Mouse (Mus musculus): ENCODE data around the gene Oca2. TPM values are rescaled to one million over a fixed set of nuclear protein-coding genes. Genes with fewer than 3 reads are reported as not detected.

Oca2 gene
- polyA plus RNA-seq, 1 experiment from 2014 or later: not detected

GRCm38 (mm10) chr7:56348528-56348927 is 109.0 kb downstream of the Oca2 start:
- H3K4me2 ChIP-seq (replicated peaks; ENCODE audit: low read depth, low read length): no peak overlapping the region
- no peak overlapping the region for H3K4me3 ChIP-seq (ENCODE audit: low read length)
- no peaks in the 10 kb centered on the region for H3K4me1 ChIP-seq (ENCODE audit: control insufficient read depth, insufficient read depth, low read length)
- no peaks in the 10 kb centered on the region for H3K9me3 ChIP-seq (ENCODE audit: control insufficient read depth, low read length)
- no peaks in the 10 kb centered on the region for H3K27me3 ChIP-seq (ENCODE audit: control insufficient read depth, insufficient read depth, low read length)
- H3K9ac ChIP-seq (ENCODE audit: low read depth, low read length): no peak overlapping the region
- 33% methylated on average over 3 of the region's 3 CpGs for WGBS
- ATAC-seq (ENCODE audit: low FRiP score, low TSS enrichment): no peak
- no peaks in the 10 kb centered on the region for H3K36me3 ChIP-seq (ENCODE audit: control insufficient read depth, insufficient read depth, low read length)
- H3K27ac ChIP-seq (ENCODE audit: low read depth, low read length): no peak overlapping the region

GRCm38 (mm10) chr7:56356658-56357342 is 117.2 kb downstream of the Oca2 start:
- ATAC-seq (ENCODE audit: low FRiP score, low TSS enrichment): no peak
- no peak overlapping the region for H3K4me3 ChIP-seq (ENCODE audit: low read length)
- H3K36me3 ChIP-seq (ENCODE audit: control insufficient read depth, insufficient read depth, low read length): no peaks in the 10 kb centered on the region
- H3K27me3 ChIP-seq (ENCODE audit: control insufficient read depth, insufficient read depth, low read length): no peaks in the 10 kb centered on the region
- H3K27ac ChIP-seq (ENCODE audit: low read depth, low read length): no peak overlapping the region
- no peaks in the 10 kb centered on the region; the same call in 1 of the 2 replicates for H3K9me3 ChIP-seq (ENCODE audit: control insufficient read depth, low read length)
- no peak overlapping the region for H3K9ac ChIP-seq (ENCODE audit: low read depth, low read length)
- 86% methylated on average over 4 of the region's 4 CpGs for WGBS
- no peak overlapping the region for H3K4me2 ChIP-seq (replicated peaks; ENCODE audit: low read depth, low read length)
- H3K4me1 ChIP-seq (ENCODE audit: control insufficient read depth, insufficient read depth, low read length): no peaks in the 10 kb centered on the region

- no peak for ATAC-seq (ENCODE audit: low FRiP score, low TSS enrichment)
- Histone ChIP-seq H3K9me3 (ENCODE audit: control insufficient read depth, low read length) (no peaks in the 10 kb centered on the region), H3K4me3 (ENCODE audit: low read length) (no peak overlapping the region), H3K27ac (ENCODE audit: low read depth, low read length) (no peak overlapping the region), H3K4me1 (ENCODE audit: control insufficient read depth, insufficient read depth, low read length) (no peaks in the 10 kb centered on the region), H3K27me3 (ENCODE audit: control insufficient read depth, insufficient read depth, low read length) (no peaks in the 10 kb centered on the region), H3K9ac (ENCODE audit: low read depth, low read length) (no peak overlapping the region), H3K36me3 (ENCODE audit: control insufficient read depth, insufficient read depth, low read length) (no peaks in the 10 kb centered on the region), H3K4me2 (replicated peaks; ENCODE audit: low read depth, low read length) (no peak overlapping the region)
- WGBS: 81% methylated on average over 4 of the region's 4 CpGs
Measured at GRCm38 (mm10) chr7:56381750-56382421, 142.3 kb downstream of the Oca2 start.

GRCm38 (mm10) chr7:56382706-56383105 is 143.1 kb downstream of the Oca2 start:
- no peak overlapping the region for H3K4me2 ChIP-seq (replicated peaks; ENCODE audit: low read depth, low read length)
- H3K9me3 ChIP-seq (ENCODE audit: control insufficient read depth, low read length): no peaks in the 10 kb centered on the region
- H3K27me3 ChIP-seq (ENCODE audit: control insufficient read depth, insufficient read depth, low read length): no peaks in the 10 kb centered on the region
- no peak overlapping the region for H3K4me3 ChIP-seq (ENCODE audit: low read length)
- no peak overlapping the region for H3K27ac ChIP-seq (ENCODE audit: low read depth, low read length)
- H3K36me3 ChIP-seq (ENCODE audit: control insufficient read depth, insufficient read depth, low read length): no peaks in the 10 kb centered on the region
- no peaks in the 10 kb centered on the region for H3K4me1 ChIP-seq (ENCODE audit: control insufficient read depth, insufficient read depth, low read length)
- H3K9ac ChIP-seq (ENCODE audit: low read depth, low read length): no peak overlapping the region
- ATAC-seq (ENCODE audit: low FRiP score, low TSS enrichment): no peak
- WGBS: 90% methylated on average over 1 of the region's 1 CpGs

GRCm38 (mm10) chr7:56388295-56388694 is 148.7 kb downstream of the Oca2 start:
- Histone ChIP-seq H3K27me3 (ENCODE audit: control insufficient read depth, insufficient read depth, low read length) (no peaks in the 10 kb centered on the region), H3K4me3 (ENCODE audit: low read length) (no peak overlapping the region), H3K27ac (ENCODE audit: low read depth, low read length) (no peak overlapping the region), H3K9ac (ENCODE audit: low read depth, low read length) (no peak overlapping the region), H3K9me3 (ENCODE audit: control insufficient read depth, low read length) (no peaks in the 10 kb centered on the region), H3K4me2 (replicated peaks; ENCODE audit: low read depth, low read length) (no peak overlapping the region), H3K4me1 (ENCODE audit: control insufficient read depth, insufficient read depth, low read length) (no peaks in the 10 kb centered on the region), H3K36me3 (ENCODE audit: control insufficient read depth, insufficient read depth, low read length) (no peaks in the 10 kb centered on the region)
- no peak for ATAC-seq (ENCODE audit: low FRiP score, low TSS enrichment)
- 83% methylated on average over 2 of the region's 2 CpGs for WGBS

- H3K27ac ChIP-seq (ENCODE audit: low read depth, low read length): no peak overlapping the region
- H3K4me3 ChIP-seq (ENCODE audit: low read length): no peak overlapping the region
Measured at GRCm38 (mm10) chr7:56418182-56418836, 178.7 kb downstream of the Oca2 start.

GRCm38 (mm10) chr7:56419253-56419844 is 179.8 kb downstream of the Oca2 start:
- WGBS: 21% methylated on average over 5 of the region's 5 CpGs
- Histone ChIP-seq H3K4me3 (ENCODE audit: low read length) (no peak overlapping the region), H3K9me3 (ENCODE audit: control insufficient read depth, low read length) (no peaks in the 10 kb centered on the region), H3K9ac (ENCODE audit: low read depth, low read length) (no peak overlapping the region), H3K27ac (ENCODE audit: low read depth, low read length) (peak overlapping the region; percentile 14; the same call in 1 of the 2 replicates), H3K4me2 (replicated peaks; ENCODE audit: low read depth, low read length) (no peak overlapping the region), H3K36me3 (ENCODE audit: control insufficient read depth, insufficient read depth, low read length) (no peaks in the 10 kb centered on the region), H3K27me3 (ENCODE audit: control insufficient read depth, insufficient read depth, low read length) (no peaks in the 10 kb centered on the region), H3K4me1 (ENCODE audit: control insufficient read depth, insufficient read depth, low read length) (no peaks in the 10 kb centered on the region)
- peak; percentile 82 for ATAC-seq (ENCODE audit: low FRiP score, low TSS enrichment)

More at GRCm38 (mm10) chr7:56418182-56418836, 178.7 kb downstream of the Oca2 start:
- Histone ChIP-seq H3K9me3 (ENCODE audit: control insufficient read depth, low read length) (no peaks in the 10 kb centered on the region), H3K36me3 (ENCODE audit: control insufficient read depth, insufficient read depth, low read length) (no peaks in the 10 kb centered on the region), H3K4me2 (replicated peaks; ENCODE audit: low read depth, low read length) (no peak overlapping the region), H3K4me1 (ENCODE audit: control insufficient read depth, insufficient read depth, low read length) (no peaks in the 10 kb centered on the region), H3K9ac (ENCODE audit: low read depth, low read length) (no peak overlapping the region), H3K27me3 (ENCODE audit: control insufficient read depth, insufficient read depth, low read length) (no peaks in the 10 kb centered on the region)
- WGBS: 56% methylated on average over 6 of the region's 6 CpGs
- ATAC-seq (ENCODE audit: low FRiP score, low TSS enrichment): no peak

- WGBS: 66% methylated on average over 2 of the region's 2 CpGs
- no peak overlapping the region for H3K27ac ChIP-seq (ENCODE audit: low read depth, low read length)
- no peaks in the 10 kb centered on the region for H3K36me3 ChIP-seq (ENCODE audit: control insufficient read depth, insufficient read depth, low read length)
- no peaks in the 10 kb centered on the region for H3K27me3 ChIP-seq (ENCODE audit: control insufficient read depth, insufficient read depth, low read length)
- no peak overlapping the region for H3K4me3 ChIP-seq (ENCODE audit: low read length)
- no peak overlapping the region for H3K4me2 ChIP-seq (replicated peaks; ENCODE audit: low read depth, low read length)
- H3K4me1 ChIP-seq (ENCODE audit: control insufficient read depth, insufficient read depth, low read length): no peaks in the 10 kb centered on the region
- H3K9ac ChIP-seq (ENCODE audit: low read depth, low read length): no peak overlapping the region
- ATAC-seq (ENCODE audit: low FRiP score, low TSS enrichment): no peak
- no peaks in the 10 kb centered on the region for H3K9me3 ChIP-seq (ENCODE audit: control insufficient read depth, low read length)
Measured at GRCm38 (mm10) chr7:56421946-56422345, 182.4 kb downstream of the Oca2 start.
